Mouse (Mus musculus) lung, adult 10 weeks (tissue): ENCODE data around the gene Ms4a4a. TPM values are rescaled to one million over a fixed set of nuclear protein-coding genes. Genes with fewer than 3 reads are reported as not detected.

Experiments used
- polyA plus RNA-seq: library from polyadenylated mRNA; stranded (reverse); fragments of 350-450 nt; fragmentation: Illumina TruSeq; extraction: RNeasy Lipid Tissue Mini Kit (QIAGEN cat#74804); gene quantifications from one replicate; pipeline ENCODE4 v1.2.3, GENCODE M21; 2014; ENCODE audit warnings: low read depth, low replicate concordance; ENCODE audit not compliant: insufficient read depth

Ms4a4a gene
- polyA plus RNA-seq, result 3.3 TPM

GRCm38 (mm10) chr19:11375273-11375672 is at the start of gene Ms4a4a:
TSS of gene Ms4a4a (plus strand) at chr19:11375523.

GRCm38 (mm10) chr19:11335932-11336331 is 39.4 kb upstream of the Ms4a4a start, which contains the start of gene Ms4a7:
TSS of gene Ms4a7 (minus strand) at chr19:11336146.

GRCm38 (mm10) chr19:11404527-11404926 is 29.2 kb downstream of the Ms4a4a start, which contains the start of gene Ms4a4c:
TSS of gene Ms4a4c (plus strand) at chr19:11404770.

Other genes with a start within 250 kb of the Ms4a4a start
- gene 1700017D01Rik, start 244.6 kb upstream of the Ms4a4a start, polyA plus RNA-seq, result not detected
- gene 1700025F22Rik, start 210.2 kb upstream of the Ms4a4a start, polyA plus RNA-seq, result not detected
- gene Ms4a13, start 178.8 kb upstream of the Ms4a4a start, polyA plus RNA-seq, result not detected
- not detected for gene Ms4a12, start 143.1 kb upstream of the Ms4a4a start, polyA plus RNA-seq
- gene Ms4a1, start 109.3 kb upstream of the Ms4a4a start, polyA plus RNA-seq, result 18.7 TPM
- not detected for gene Ms4a5, start 91.7 kb upstream of the Ms4a4a start, polyA plus RNA-seq
- 0.07 TPM for gene Ms4a14, start 61.1 kb upstream of the Ms4a4a start, polyA plus RNA-seq
- 5.5 TPM for gene Ms4a7, start 39.4 kb upstream of the Ms4a4a start, polyA plus RNA-seq
- 13.2 TPM for gene Ms4a4c, start 29.2 kb downstream of the Ms4a4a start, polyA plus RNA-seq
- gene Ms4a4b, start 68.0 kb downstream of the Ms4a4a start, polyA plus RNA-seq, result 27.2 TPM
- 20.5 TPM for gene Ms4a6c, start 93.8 kb downstream of the Ms4a4a start, polyA plus RNA-seq
- gene Gm8369, start 110.4 kb downstream of the Ms4a4a start, polyA plus RNA-seq, result 15.9 TPM
- 17.9 TPM for gene Ms4a6b, start 141.0 kb downstream of the Ms4a4a start, polyA plus RNA-seq
- 40.6 TPM for gene Ms4a4d, start 161.3 kb downstream of the Ms4a4a start, polyA plus RNA-seq
- gene Ms4a6d, start 229.3 kb downstream of the Ms4a4a start, polyA plus RNA-seq, result 8.9 TPM
- gene Ms4a2, start 248.2 kb downstream of the Ms4a4a start, polyA plus RNA-seq, result 0.43 TPM